Mouse (Mus musculus): ENCODE data around the gene Fut2.

DNA sequence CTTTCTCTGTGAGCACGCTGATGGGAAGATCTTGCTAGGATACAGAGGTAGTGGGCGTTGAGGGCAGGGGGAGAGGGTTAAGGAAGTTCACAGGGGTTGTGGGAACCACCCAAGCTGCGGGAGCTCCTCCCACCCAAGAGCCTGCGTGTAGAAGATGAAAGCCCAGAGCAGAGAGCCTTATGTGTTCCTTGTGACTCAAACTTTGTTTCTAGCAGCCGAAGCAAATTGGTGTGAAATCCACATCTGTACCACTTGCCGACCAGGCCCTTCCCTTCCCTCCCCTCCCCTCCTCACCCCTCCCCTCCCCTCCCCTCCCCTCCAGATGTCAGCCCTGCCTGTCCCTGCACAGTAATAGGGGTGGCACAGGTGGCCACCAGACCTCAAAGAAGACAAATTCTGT lies 28.9 kb upstream of the Fut2 start:
- TF ChIP-seq CTCF (IDR thresholded peaks at IDR 0.05; ENCODE audit: extremely low read depth, insufficient read depth, low read length) = no peak
- no peak for TF ChIP-seq POLR2A (IDR thresholded peaks at IDR 0.05; ENCODE audit: extremely low read depth, insufficient read depth, low read length)

All from cortical plate, adult 2 months (tissue).